8 mouse cellular contexts compared by ENCODE assay signal in genomic region chr7:28169489-28170422, GRCm38 (mm10). TPM values are rescaled to one million over a fixed set of nuclear protein-coding genes. Genes with fewer than 3 reads are reported as not detected.
DNase-seq lines count a peak whose midpoint lies in the region; ATAC-seq and TF ChIP-seq lines count a peak whose summit lies in the region.

Gene Fbl, plus strand, starts transcription at chr7:28169710.

- no peaks in the 10 kb centered on the region for H3K27me3 ChIP-seq in embryonic facial prominence, embryonic 15.5 days
- no peaks in the 10 kb centered on the region for H3K27me3 ChIP-seq in kidney, embryonic 14.5 days (ENCODE audit: control insufficient read depth, insufficient read depth, low read length)
- H3K27me3 ChIP-seq in limb, embryonic 15.5 days = no peaks in the 10 kb centered on the region

- peak within 1 kb of the TSS; percentile 88 for H3K4me3 ChIP-seq in bone marrow, adult 2 months (replicated peaks; ENCODE audit: control insufficient read depth, low read depth, low read length)
- peak within 1 kb of the TSS; percentile 97 for H3K4me3 ChIP-seq in embryonic facial prominence, embryonic 15.5 days (replicated peaks)
- peak within 1 kb of the TSS; percentile 88 for H3K4me3 ChIP-seq in kidney, embryonic 14.5 days (ENCODE audit: low read length)
- peak within 1 kb of the TSS; percentile 97 for H3K4me3 ChIP-seq in limb, embryonic 15.5 days

- TF ChIP-seq POLR2A in bone marrow, adult 2 months (IDR thresholded peaks at IDR 0.05; ENCODE audit: borderline replicate concordance, control insufficient read depth, low read depth, low read length) = peak; percentile 82; the same call in 1 of the 2 replicates

- H3K27ac ChIP-seq in bone marrow, adult 2 months (ENCODE audit: control insufficient read depth, insufficient read depth, low read depth, low read length, poor library complexity) = peak within 1 kb of the TSS; percentile 82
- H3K27ac ChIP-seq in embryonic facial prominence, embryonic 15.5 days (replicated peaks) = peak within 1 kb of the TSS; percentile 92
- H3K27ac ChIP-seq in kidney, embryonic 14.5 days (ENCODE audit: low read depth, low read length) = peak within 1 kb of the TSS; percentile 88
- H3K27ac ChIP-seq in limb, embryonic 15.5 days = peak within 1 kb of the TSS; percentile 92

- no peaks in the 10 kb centered on the region for H3K9me3 ChIP-seq in embryonic facial prominence, embryonic 15.5 days (replicated peaks)
- H3K9me3 ChIP-seq in kidney, embryonic 14.5 days (ENCODE audit: control insufficient read depth, low read length) = no peaks in the 10 kb centered on the region
- no peaks in the 10 kb centered on the region; the same call in 1 of the 2 replicates for H3K9me3 ChIP-seq in limb, embryonic 15.5 days

- under 1% methylated on average over 80 of the region's 80 CpGs for WGBS in bone marrow, adult 2 months
- under 1% methylated on average over 80 of the region's 80 CpGs for WGBS in embryonic facial prominence, embryonic 15.5 days
- under 1% methylated on average over 79 of the region's 80 CpGs for WGBS in kidney, embryonic 14.5 days
- WGBS in limb, embryonic 15.5 days = under 1% methylated on average over 80 of the region's 80 CpGs

- TF ChIP-seq CTCF in bone marrow, adult 2 months (IDR thresholded peaks at IDR 0.05; ENCODE audit: control insufficient read depth, insufficient read depth, low read length) = no peak

- H3K4me2 ChIP-seq in embryonic facial prominence, embryonic 15.5 days (replicated peaks) = peak within 1 kb of the TSS; percentile 92
- peak within 1 kb of the TSS; percentile 88 for H3K4me2 ChIP-seq in kidney, embryonic 14.5 days (replicated peaks; ENCODE audit: low read depth, low read length)
- H3K4me2 ChIP-seq in limb, embryonic 15.5 days = peak within 1 kb of the TSS; percentile 83

- peak; percentile 91 for ATAC-seq in embryonic facial prominence, embryonic 15.5 days (ENCODE audit: insufficient number of reproducible peaks, low FRiP score, low TSS enrichment, low read depth)
- ATAC-seq in kidney, embryonic 14.5 days (ENCODE audit: low FRiP score, low TSS enrichment) = peak; percentile 91
- peak; percentile 89 for ATAC-seq in limb, embryonic 15.5 days (ENCODE audit: insufficient number of reproducible peaks, low FRiP score, low TSS enrichment, low read depth)

- H3K4me1 ChIP-seq in bone marrow, adult 2 months (ENCODE audit: control insufficient read depth, insufficient read depth, low read length) = no peaks in the 10 kb centered on the region
- H3K4me1 ChIP-seq in embryonic facial prominence, embryonic 15.5 days = peaks cover 33% of the 10 kb centered on the region
- peaks cover 11% of the 10 kb centered on the region for H3K4me1 ChIP-seq in kidney, embryonic 14.5 days (ENCODE audit: control insufficient read depth, insufficient read depth, low read length)
- H3K4me1 ChIP-seq in limb, embryonic 15.5 days = peaks cover 29% of the 10 kb centered on the region

- H3K36me3 ChIP-seq in embryonic facial prominence, embryonic 15.5 days = no peaks in the 10 kb centered on the region
- H3K36me3 ChIP-seq in kidney, embryonic 14.5 days (ENCODE audit: control insufficient read depth, insufficient read depth, low read length) = peaks cover 5% of the 10 kb centered on the region; the same call in 1 of the 2 replicates
- H3K36me3 ChIP-seq in limb, embryonic 15.5 days = peaks cover 3% of the 10 kb centered on the region; the same call in 1 of the 2 replicates

- DNase-seq in 416B (ENCODE audit: low read depth) = peak; percentile 94
- peak; percentile 85 to 91 for DNase-seq in heart, adult 9 months (ENCODE audit: low spot score in 2 of 2)
- DNase-seq in monocyte, adult 2 months (ENCODE audit: low read depth in 1 of 2, low spot score in 2 of 2) = peak; percentile 35 to 81
- peak; percentile 89 to 93 for DNase-seq in spleen, postnatal 36 days (ENCODE audit: low spot score in 2 of 2)

- H3K9ac ChIP-seq in embryonic facial prominence, embryonic 15.5 days = peak within 1 kb of the TSS; percentile 79
- peak within 1 kb of the TSS; percentile 91 for H3K9ac ChIP-seq in kidney, embryonic 14.5 days (ENCODE audit: low read depth, low read length)
- peak within 1 kb of the TSS; percentile 73 for H3K9ac ChIP-seq in limb, embryonic 15.5 days

RNA-seq across cellular contexts. Expression of gene Fbl, which starts in this region (rescaled TPM):
- polyA plus RNA-seq in bone marrow, adult 2 months (2011; ENCODE audit: insufficient read depth, insufficient read length, low replicate concordance, missing spikeins) = 104 and 144 TPM in 2 replicates
- 114 and 116 TPM in 2 replicates for polyA plus RNA-seq in embryonic facial prominence, embryonic 15.5 days (2015; fragmentation: Nextera tagmentation; extraction: Ambion mirVana)
- 57.0 and 85.8 TPM in 2 replicates for polyA plus RNA-seq in kidney, embryonic 14.5 days (2014; fragmentation: Nextera tagmentation; extraction: Ambion mirVana)
- polyA plus RNA-seq in limb, embryonic 15.5 days (2015; fragmentation: Nextera tagmentation; extraction: Ambion mirVana) = 105 and 110 TPM in 2 replicates

Comparison
In these comparisons a context has a peak if more than half of its experiments do, and no peak if none do; other contexts are left out.
1. Peak in every context shown above with its lines: DNase-seq, ATAC-seq, H3K4me3 ChIP-seq and H3K27ac ChIP-seq.